ENCODE assay signal across 21 mouse cellular contexts in the genomic region with DNA sequence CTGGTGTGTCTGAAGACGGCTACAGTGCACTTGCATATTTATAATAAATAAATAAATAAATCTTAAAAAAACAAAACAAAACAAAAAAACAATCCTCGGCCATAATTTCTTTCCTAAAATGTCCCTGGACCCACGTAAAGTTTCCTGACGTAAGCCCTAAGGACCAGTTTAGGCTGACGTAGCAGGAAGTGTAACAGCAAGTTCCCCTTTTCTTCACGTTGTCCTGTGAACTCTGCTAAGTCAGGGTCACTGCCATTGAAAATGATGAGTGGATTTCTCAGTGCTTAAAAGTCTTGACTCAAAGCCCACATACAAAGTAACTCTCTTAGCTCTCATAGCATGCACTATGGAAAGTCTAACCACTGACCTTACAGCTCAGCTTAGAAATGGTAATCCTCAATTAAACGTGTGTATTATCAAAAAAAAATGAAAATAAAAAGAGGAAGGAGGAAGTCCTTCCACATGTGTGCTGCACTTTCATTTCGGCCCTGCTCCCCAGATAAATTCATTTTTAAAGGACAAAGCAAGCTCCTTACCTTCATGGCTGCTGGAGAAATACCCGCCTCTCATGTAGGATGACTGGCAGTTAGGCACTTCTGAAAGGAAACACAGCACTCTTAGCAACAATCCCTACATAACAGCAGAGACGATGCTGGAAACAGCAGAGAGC. TPM values are rescaled to one million over a fixed set of nuclear protein-coding genes. Genes with fewer than 3 reads are reported as not detected.
A peak's percentile ranks its signal among the peaks of the same experiment; 100 is the strongest.
DNase-seq lines count a peak whose midpoint lies in the region; TF ChIP-seq lines count a peak whose summit lies in the region.
"Had no signal": no experiment of that assay in that cellular context is flagged by ENCODE, and none has a peak within 500 bp of the region (broad histone marks: within the 10 kb centered on the region; RNA-seq: fewer than 3 reads in every experiment).

No protein-coding gene starts in this region.

- no peaks in the 10 kb centered on the region for H3K9me3 ChIP-seq in E14TG2a.4 (ENCODE audit: low read length)
- H3K9me3 ChIP-seq: heart, embryonic 12.5 days; liver, embryonic 15.5 days; neural tube, embryonic 15.5 days had no signal

- peak; percentile 11 for DNase-seq in heart, adult 8-10 months (ENCODE audit: low spot score)
- no peak for DNase-seq in heart, postnatal 10 days
- peak; percentile 7 to 21 for DNase-seq in monocyte, adult 2 months (ENCODE audit: low read depth in 1 of 2, low spot score in 2 of 2)
- DNase-seq in Muller cell, postnatal 12 days (ENCODE audit: inconsistent ontology term) = no peak
- no peak for DNase-seq in cerebellum, adult 2 months
- no peak for DNase-seq in urinary bladder, adult 18-20 months (ENCODE audit: low spot score in 2 of 2)
- DNase-seq: adrenal gland, postnatal 10 days; cerebellum, postnatal 25 days; heart, postnatal 36 days; kidney, adult 11 months; kidney, postnatal 10 days; lung, postnatal 14 days; right cerebral cortex, postnatal 4 days; thymus, postnatal 25 days had no signal

- H3K4me3 ChIP-seq in E14TG2a.4 (replicated peaks; ENCODE audit: low read length) = peak overlapping the region; percentile 33
- no peak overlapping the region for H3K4me3 ChIP-seq in brown adipose tissue, adult 24 weeks (ENCODE audit: insufficient read depth, low read depth, low read length)
- no peak overlapping the region for H3K4me3 ChIP-seq in cerebellum, adult 2 months (replicated peaks; ENCODE audit: insufficient read depth, low read depth, low read length)
- H3K4me3 ChIP-seq: heart, embryonic 12.5 days; left cerebral cortex, adult 2 months; liver, embryonic 15.5 days; myocyte; neural tube, embryonic 15.5 days had no signal

- H3K27ac ChIP-seq in brown adipose tissue, adult 24 weeks (replicated peaks; ENCODE audit: low read depth, low read length) = peak overlapping the region; percentile 51; the same call in 1 of the 2 replicates
- no peak overlapping the region for H3K27ac ChIP-seq in cerebellum, adult 2 months (ENCODE audit: insufficient read depth, low read length)
- H3K27ac ChIP-seq: left cerebral cortex, adult 2 months; liver, embryonic 15.5 days; neural tube, embryonic 15.5 days had no signal

- intact Hi-C loops in heart, postnatal 10 days (cut with DNase I) = no loop called here

- H3K36me3 ChIP-seq in E14TG2a.4 (ENCODE audit: insufficient read depth, low read length) = peaks cover 82% of the 10 kb centered on the region
- H3K36me3 ChIP-seq: liver, embryonic 15.5 days had no signal

- WGBS in cerebellum, adult 2 months = 92% methylated on average over 10 of the region's 10 CpGs

- no peaks in the 10 kb centered on the region for H3K27me3 ChIP-seq in E14TG2a.4 (ENCODE audit: insufficient read depth, low read length)
- no peaks in the 10 kb centered on the region for H3K27me3 ChIP-seq in cerebellum, adult 2 months (ENCODE audit: control insufficient read depth, insufficient read depth, low read length)
- H3K27me3 ChIP-seq: heart, embryonic 12.5 days; liver, embryonic 15.5 days; neural tube, embryonic 15.5 days had no signal

- TF ChIP-seq POLR2A in cerebellum, adult 2 months (IDR thresholded peaks at IDR 0.05; ENCODE audit: borderline replicate concordance, insufficient read depth, low read length) = no peak

- TF ChIP-seq CTCF in E14TG2a.4 (conservative IDR thresholded peaks at IDR 0.05; ENCODE audit: low read length) = no peak
- TF ChIP-seq CTCF in cerebellum, adult 2 months (IDR thresholded peaks at IDR 0.05; ENCODE audit: borderline replicate concordance, insufficient read depth, low read depth, low read length) = no peak

- peaks cover 79% of the 10 kb centered on the region for H3K4me1 ChIP-seq in E14TG2a.4 (replicated peaks; ENCODE audit: low read depth, low read length)
- H3K4me1 ChIP-seq in brown adipose tissue, adult 24 weeks (ENCODE audit: control insufficient read depth, insufficient read depth, insufficient read length, low read length) = no peaks in the 10 kb centered on the region
- no peaks in the 10 kb centered on the region for H3K4me1 ChIP-seq in cerebellum, adult 2 months (ENCODE audit: control insufficient read depth, insufficient read depth, low read length)
- H3K4me1 ChIP-seq: heart, embryonic 12.5 days; liver, embryonic 15.5 days had no signal

RNA-seq across cellular contexts. Expression of gene Etv5, which starts 40.6 kb away (rescaled TPM):
- 1 to 10 TPM; 8.8 to 9.8 (median 9.3) TPM for total RNA-seq in heart, adult 8-10 months (2022)
- total RNA-seq in heart, postnatal 10 days (2021) = 1 to 10 TPM; 8.7 to 8.8 TPM
- polyA plus RNA-seq in brown adipose tissue, adult 24 weeks (2012; ENCODE audit: insufficient read depth, insufficient read length, missing spikeins) = 2.2 TPM in 2 replicates
- polyA plus RNA-seq in cerebellum, adult 2 months (2012; rRNA removed) = 35.5 and 35.6 TPM in 2 replicates

Comparison
In these comparisons a context has a peak if more than half of its experiments do, and no peak if none do; other contexts are left out.
1. DNase-seq: peak in heart, adult 8-10 months (single experiment) and monocyte, adult 2 months (2 of 2); none in heart, postnatal 10 days (0 of 2), Muller cell, postnatal 12 days (single experiment), cerebellum, adult 2 months (0 of 2) and urinary bladder, adult 18-20 months (0 of 2).